Mouse (Mus musculus): ENCODE results near the gene Tcp10b. TPM values are rescaled to one million over a fixed set of nuclear protein-coding genes. Genes with fewer than 3 reads are reported as not detected.
"Not testable (repeated sequence)": the region's sequence is repeated elsewhere in the genome, so short reads cannot be mapped to it uniquely, and the experiment has no call there.

Gene Tcp10b
- polyA plus RNA-seq (2014; fragmentation: Nextera tagmentation; extraction: Ambion mirVana): 0.09 and 0.31 TPM in 2 replicates

- not testable (repeated sequence) for H3K4me1 ChIP-seq (replicated peaks; ENCODE audit: control insufficient read depth, insufficient read depth, low read length); H3K9me3 ChIP-seq (ENCODE audit: control insufficient read depth, low read length); ATAC-seq (replicated peaks; ENCODE audit: low FRiP score, low TSS enrichment, low read depth); H3K4me2 ChIP-seq (ENCODE audit: low read length); H3K4me3 ChIP-seq (ENCODE audit: low read depth, low read length); H3K36me3 ChIP-seq (ENCODE audit: control insufficient read depth, insufficient read depth, low read length); H3K27ac ChIP-seq (ENCODE audit: low read depth); H3K27me3 ChIP-seq (replicated peaks; ENCODE audit: control insufficient read depth, insufficient read depth, low read length); DNase-seq (ENCODE audit: low spot score); H3K9ac ChIP-seq (ENCODE audit: low read length)
- WGBS: 83% methylated on average over 4 of the region's 4 CpGs
Observed at GRCm38 (mm10) chr17:13060804-13061203, at the start of gene Tcp10b. Gene Tcp10b (plus strand): TSS chr17:13061104.

GRCm38 (mm10) chr17:13013316-13013715 is 47.6 kb upstream of the Tcp10b start:
- H3K27ac ChIP-seq (ENCODE audit: low read depth): no peak overlapping the region
- WGBS: 74% methylated on average over 3 of the region's 3 CpGs
- H3K4me2 ChIP-seq (ENCODE audit: low read length): no peak overlapping the region
- H3K9me3 ChIP-seq (ENCODE audit: control insufficient read depth, low read length): no peaks in the 10 kb centered on the region
- no peak for ATAC-seq (replicated peaks; ENCODE audit: low FRiP score, low TSS enrichment, low read depth)
- peaks cover 50% of the 10 kb centered on the region for H3K36me3 ChIP-seq (ENCODE audit: control insufficient read depth, insufficient read depth, low read length)
- peaks cover 8% of the 10 kb centered on the region for H3K4me1 ChIP-seq (replicated peaks; ENCODE audit: control insufficient read depth, insufficient read depth, low read length)
- DNase-seq (ENCODE audit: low spot score): no peak
- H3K27me3 ChIP-seq (replicated peaks; ENCODE audit: control insufficient read depth, insufficient read depth, low read length): no peaks in the 10 kb centered on the region
- no peak overlapping the region for H3K9ac ChIP-seq (ENCODE audit: low read length)
- H3K4me3 ChIP-seq (ENCODE audit: low read depth, low read length): no peak overlapping the region

GRCm38 (mm10) chr17:13036627-13037192 is 24.2 kb upstream of the Tcp10b start:
- 87% methylated on average over 3 of the region's 12 CpGs for WGBS
- not testable (repeated sequence) for ATAC-seq (replicated peaks; ENCODE audit: low FRiP score, low TSS enrichment, low read depth); DNase-seq (ENCODE audit: low spot score); H3K27me3 ChIP-seq (replicated peaks; ENCODE audit: control insufficient read depth, insufficient read depth, low read length); H3K9ac ChIP-seq (ENCODE audit: low read length); H3K27ac ChIP-seq (ENCODE audit: low read depth); H3K4me1 ChIP-seq (replicated peaks; ENCODE audit: control insufficient read depth, insufficient read depth, low read length); H3K9me3 ChIP-seq (ENCODE audit: control insufficient read depth, low read length); H3K36me3 ChIP-seq (ENCODE audit: control insufficient read depth, insufficient read depth, low read length); H3K4me3 ChIP-seq (ENCODE audit: low read depth, low read length); H3K4me2 ChIP-seq (ENCODE audit: low read length)

- WGBS: 3% methylated on average over 3 of the region's 4 CpGs
- H3K4me2 ChIP-seq (ENCODE audit: low read length); H3K27me3 ChIP-seq (replicated peaks; ENCODE audit: control insufficient read depth, insufficient read depth, low read length); H3K4me3 ChIP-seq (ENCODE audit: low read depth, low read length); H3K9me3 ChIP-seq (ENCODE audit: control insufficient read depth, low read length); H3K4me1 ChIP-seq (replicated peaks; ENCODE audit: control insufficient read depth, insufficient read depth, low read length); H3K9ac ChIP-seq (ENCODE audit: low read length); H3K36me3 ChIP-seq (ENCODE audit: control insufficient read depth, insufficient read depth, low read length); H3K27ac ChIP-seq (ENCODE audit: low read depth): not testable (repeated sequence)
- DNase-seq (ENCODE audit: low spot score): peak; percentile 53
- peak; percentile 86 for ATAC-seq (replicated peaks; ENCODE audit: low FRiP score, low TSS enrichment, low read depth)
Observed at GRCm38 (mm10) chr17:13043846-13044673, 16.8 kb upstream of the Tcp10b start.

DNA sequence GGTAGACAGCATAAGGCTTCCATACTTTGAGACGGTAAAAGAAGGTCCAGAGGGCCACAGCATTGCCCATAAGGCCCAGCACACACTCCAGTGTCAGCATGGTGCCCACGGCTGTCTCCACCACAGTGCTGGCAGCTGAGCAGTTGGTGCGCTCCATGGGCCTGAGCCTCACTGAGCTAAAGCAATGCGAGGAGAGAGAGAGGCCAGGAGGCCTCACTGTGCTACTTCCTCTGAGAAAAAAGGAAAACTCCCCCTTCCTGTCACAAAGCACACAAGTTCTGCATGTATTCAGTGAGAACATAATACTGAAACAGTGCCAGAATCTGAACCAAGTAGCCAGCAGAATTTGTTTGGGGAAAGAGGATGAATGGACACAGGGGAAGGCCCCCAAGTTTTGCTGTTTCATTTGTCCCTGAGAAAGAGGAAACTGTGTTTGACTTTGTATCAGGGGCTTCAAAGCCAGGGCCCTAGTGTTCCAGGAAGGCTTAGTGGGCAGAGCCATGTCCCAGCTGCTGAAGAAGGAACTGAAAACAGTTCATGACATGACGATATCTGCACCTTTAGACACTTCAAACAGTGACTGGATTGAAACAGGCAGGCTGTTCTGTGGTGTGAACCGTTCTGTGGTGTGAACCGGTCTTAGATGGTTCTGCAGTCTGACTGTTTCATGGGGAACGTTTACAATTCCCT is 8.6 kb upstream of the Tcp10b start, which contains the start of gene Gpr31b:
Gene Gpr31b (minus strand): TSS at position 173 of the 690 bp plus-strand sequence.
- H3K27ac ChIP-seq (ENCODE audit: low read depth); H3K4me1 ChIP-seq (replicated peaks; ENCODE audit: control insufficient read depth, insufficient read depth, low read length); H3K4me2 ChIP-seq (ENCODE audit: low read length); H3K36me3 ChIP-seq (ENCODE audit: control insufficient read depth, insufficient read depth, low read length); H3K9me3 ChIP-seq (ENCODE audit: control insufficient read depth, low read length); H3K27me3 ChIP-seq (replicated peaks; ENCODE audit: control insufficient read depth, insufficient read depth, low read length); H3K9ac ChIP-seq (ENCODE audit: low read length); H3K4me3 ChIP-seq (ENCODE audit: low read depth, low read length); ATAC-seq (replicated peaks; ENCODE audit: low FRiP score, low TSS enrichment, low read depth); DNase-seq (ENCODE audit: low spot score): not testable (repeated sequence)
- 100% methylated on average over 1 of the region's 8 CpGs for WGBS

GRCm38 (mm10) chr17:13062882-13063281 is 2.0 kb downstream of the Tcp10b start:
- DNase-seq (ENCODE audit: low spot score); H3K9ac ChIP-seq (ENCODE audit: low read length); H3K4me2 ChIP-seq (ENCODE audit: low read length); H3K9me3 ChIP-seq (ENCODE audit: control insufficient read depth, low read length); H3K4me3 ChIP-seq (ENCODE audit: low read depth, low read length); ATAC-seq (replicated peaks; ENCODE audit: low FRiP score, low TSS enrichment, low read depth); H3K36me3 ChIP-seq (ENCODE audit: control insufficient read depth, insufficient read depth, low read length); H3K27ac ChIP-seq (ENCODE audit: low read depth); H3K27me3 ChIP-seq (replicated peaks; ENCODE audit: control insufficient read depth, insufficient read depth, low read length); H3K4me1 ChIP-seq (replicated peaks; ENCODE audit: control insufficient read depth, insufficient read depth, low read length): not testable (repeated sequence)
- 86% methylated on average over 3 of the region's 7 CpGs for WGBS

DNA sequence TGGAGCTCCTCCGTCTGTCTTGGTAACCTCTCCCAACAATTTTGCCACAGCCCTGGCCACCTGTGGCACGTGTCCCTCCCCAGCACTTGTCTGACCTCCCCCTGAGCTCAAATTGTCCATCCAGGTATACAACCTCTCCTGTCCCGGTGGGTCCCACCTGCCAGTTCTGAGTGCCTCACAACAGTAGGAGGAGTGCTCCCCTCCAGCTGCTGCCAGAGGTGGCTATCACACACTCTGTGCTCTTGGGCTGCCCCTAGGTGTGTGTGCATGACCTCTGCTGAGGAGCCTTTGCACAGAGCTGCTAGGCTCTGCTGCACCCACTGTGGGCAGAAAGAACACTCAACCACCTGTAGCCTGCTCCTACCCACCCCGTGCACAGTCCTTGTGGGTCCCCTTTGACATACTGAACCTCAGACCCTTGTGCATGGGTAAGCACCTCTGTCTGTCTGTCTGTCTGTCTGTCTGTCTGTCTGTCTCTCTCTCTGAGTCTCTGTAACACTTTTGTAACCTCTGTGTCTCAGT is 7.0 kb downstream of the Tcp10b start:
- WGBS: 88% methylated on average over 1 of the region's 4 CpGs
- not testable (repeated sequence) for H3K4me2 ChIP-seq (ENCODE audit: low read length); DNase-seq (ENCODE audit: low spot score); H3K27ac ChIP-seq (ENCODE audit: low read depth); H3K27me3 ChIP-seq (replicated peaks; ENCODE audit: control insufficient read depth, insufficient read depth, low read length); H3K36me3 ChIP-seq (ENCODE audit: control insufficient read depth, insufficient read depth, low read length); H3K9ac ChIP-seq (ENCODE audit: low read length); H3K9me3 ChIP-seq (ENCODE audit: control insufficient read depth, low read length); ATAC-seq (replicated peaks; ENCODE audit: low FRiP score, low TSS enrichment, low read depth); H3K4me1 ChIP-seq (replicated peaks; ENCODE audit: control insufficient read depth, insufficient read depth, low read length); H3K4me3 ChIP-seq (ENCODE audit: low read depth, low read length)

DNA sequence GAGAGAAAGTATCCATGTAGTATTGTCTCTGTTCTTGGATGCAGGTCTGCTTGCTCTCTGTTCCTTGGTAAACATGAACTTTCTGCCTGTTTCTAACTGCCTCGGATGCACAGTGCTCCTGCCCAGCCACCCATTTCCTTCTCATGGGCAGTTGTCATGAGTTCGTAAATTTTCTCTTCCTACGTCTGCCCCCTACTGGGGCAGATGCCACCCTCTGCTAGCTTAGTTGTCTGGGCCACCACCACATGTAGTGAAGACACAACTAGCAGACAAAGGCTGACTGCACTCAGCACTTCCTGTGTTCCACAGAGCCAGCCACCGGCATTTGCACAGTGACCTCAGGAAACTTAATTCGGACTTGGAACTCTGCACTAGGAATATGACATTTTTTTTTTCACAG is 8.3 kb downstream of the Tcp10b start:
- H3K9me3 ChIP-seq (ENCODE audit: control insufficient read depth, low read length); DNase-seq (ENCODE audit: low spot score); H3K9ac ChIP-seq (ENCODE audit: low read length); ATAC-seq (replicated peaks; ENCODE audit: low FRiP score, low TSS enrichment, low read depth); H3K4me2 ChIP-seq (ENCODE audit: low read length); H3K27me3 ChIP-seq (replicated peaks; ENCODE audit: control insufficient read depth, insufficient read depth, low read length); H3K4me1 ChIP-seq (replicated peaks; ENCODE audit: control insufficient read depth, insufficient read depth, low read length); H3K27ac ChIP-seq (ENCODE audit: low read depth); H3K4me3 ChIP-seq (ENCODE audit: low read depth, low read length); H3K36me3 ChIP-seq (ENCODE audit: control insufficient read depth, insufficient read depth, low read length): not testable (repeated sequence)
- WGBS: 75% methylated on average over 4 of the region's 5 CpGs

All from intestine, embryonic 14.5 days (tissue).